Comparison of ENCODE assay signal across 25 mouse cellular contexts in the genomic region with DNA sequence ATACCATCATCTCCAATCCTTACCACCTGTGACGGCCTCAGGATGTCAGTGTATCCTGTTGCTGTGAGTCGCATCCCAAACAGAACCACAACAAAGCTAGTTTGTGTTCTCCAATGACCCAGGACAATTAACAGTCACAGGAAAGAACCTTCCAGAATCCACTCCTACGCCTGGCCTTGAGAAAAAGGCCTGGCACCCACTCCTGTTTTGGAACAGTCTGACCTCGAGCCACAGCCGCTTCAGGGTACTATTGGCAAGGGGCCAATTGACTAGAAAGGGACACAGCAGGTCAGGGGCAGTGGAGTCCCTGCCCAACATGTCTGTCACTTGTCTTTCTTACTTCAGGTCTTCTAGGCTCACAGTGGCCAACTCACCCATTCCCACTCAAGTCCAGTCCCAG. TPM values are rescaled to one million over a fixed set of nuclear protein-coding genes. Genes with fewer than 3 reads are reported as not detected.
DNase-seq lines count a peak whose midpoint lies in the region; ATAC-seq lines count a peak whose summit lies in the region.
"Had no signal": no experiment of that assay in that cellular context is flagged by ENCODE, and none has a peak within 500 bp of the region (broad histone marks: within the 10 kb centered on the region; RNA-seq: fewer than 3 reads in every experiment).

No protein-coding gene starts in this region.

- 90% methylated on average over 5 of the region's 5 CpGs for WGBS in liver, embryonic 13.5 days (ENCODE audit: insufficient replicate concordance)
- WGBS in midbrain, embryonic 13.5 days: 92% methylated on average over 5 of the region's 5 CpGs

- H3K27ac ChIP-seq in liver, embryonic 13.5 days: peak overlapping the region; percentile 47; the same call in 1 of the 2 replicates
- H3K27ac ChIP-seq in midbrain, embryonic 13.5 days: no peak overlapping the region
- H3K27ac ChIP-seq: embryonic facial prominence, embryonic 13.5 days; forebrain, embryonic 12.5 days; heart, embryonic 15.5 days; hindbrain, embryonic 15.5 days; intestine, embryonic 15.5 days; midbrain, embryonic 12.5 days had no signal

- peaks cover 52% of the 10 kb centered on the region for H3K4me1 ChIP-seq in liver, embryonic 13.5 days (replicated peaks)
- peaks cover 20% of the 10 kb centered on the region for H3K4me1 ChIP-seq in midbrain, embryonic 13.5 days (replicated peaks)

- no peak overlapping the region for H3K4me2 ChIP-seq in liver, embryonic 13.5 days
- no peak overlapping the region for H3K4me2 ChIP-seq in midbrain, embryonic 13.5 days (replicated peaks)
- H3K4me2 ChIP-seq: embryonic facial prominence, embryonic 13.5 days; forebrain, embryonic 12.5 days; heart, embryonic 15.5 days; hindbrain, embryonic 15.5 days; intestine, embryonic 15.5 days; liver, embryonic 11.5 days; midbrain, embryonic 12.5 days had no signal

- H3K36me3 ChIP-seq in liver, embryonic 13.5 days: peaks cover 99% of the 10 kb centered on the region
- peaks cover 17% of the 10 kb centered on the region for H3K36me3 ChIP-seq in midbrain, embryonic 13.5 days

- H3K9ac ChIP-seq in liver, embryonic 13.5 days: no peak overlapping the region
- H3K9ac ChIP-seq in midbrain, embryonic 13.5 days (replicated peaks): no peak overlapping the region
- H3K9ac ChIP-seq: embryonic facial prominence, embryonic 13.5 days; forebrain, embryonic 12.5 days; heart, embryonic 15.5 days; hindbrain, embryonic 15.5 days; intestine, embryonic 15.5 days; midbrain, embryonic 12.5 days had no signal

- no peak overlapping the region for H3K4me3 ChIP-seq in liver, embryonic 13.5 days (replicated peaks)
- no peak overlapping the region for H3K4me3 ChIP-seq in midbrain, embryonic 13.5 days (replicated peaks)
- H3K4me3 ChIP-seq: embryonic facial prominence, embryonic 13.5 days; erythroblast, embryonic 14.5 days; forebrain, embryonic 12.5 days; heart, embryonic 15.5 days; hindbrain, embryonic 15.5 days; intestine, embryonic 15.5 days; midbrain, embryonic 12.5 days had no signal

- no peaks in the 10 kb centered on the region for H3K27me3 ChIP-seq in liver, embryonic 13.5 days
- no peaks in the 10 kb centered on the region for H3K27me3 ChIP-seq in midbrain, embryonic 13.5 days
- H3K27me3 ChIP-seq: embryonic facial prominence, embryonic 13.5 days; forebrain, embryonic 12.5 days; heart, embryonic 15.5 days; hindbrain, embryonic 15.5 days; intestine, embryonic 15.5 days; midbrain, embryonic 12.5 days had no signal

- DNase-seq in cerebellum, adult 8-10 months: peak; percentile 16
- no peak for DNase-seq in cerebellum, postnatal 4 days (ENCODE audit: low spot score in 2 of 2)
- DNase-seq in liver, embryonic 13.5 days: no peak
- DNase-seq in liver: no peak
- DNase-seq in Muller cell, postnatal 12 days (ENCODE audit: inconsistent ontology term): peak; percentile 77
- peak; percentile 82 for DNase-seq in testis, postnatal 14 days (ENCODE audit: low spot score)
- DNase-seq: gastrocnemius, postnatal 25 days; heart, adult 18-20 months; heart, postnatal 4 days; kidney, adult 8-10 months; kidney, postnatal 14 days; layer of hippocampus, postnatal 36 days; lung, adult 18-20 months; right cerebral cortex, adult 18-20 months had no signal

- H3K9me3 ChIP-seq in liver, embryonic 13.5 days (replicated peaks): no peaks in the 10 kb centered on the region
- no peaks in the 10 kb centered on the region for H3K9me3 ChIP-seq in midbrain, embryonic 13.5 days
- H3K9me3 ChIP-seq: embryonic facial prominence, embryonic 13.5 days; forebrain, embryonic 12.5 days; heart, embryonic 15.5 days; hindbrain, embryonic 15.5 days; intestine, embryonic 15.5 days; midbrain, embryonic 12.5 days had no signal

- ATAC-seq in liver, embryonic 13.5 days (ENCODE audit: low read depth): no peak
- ATAC-seq in midbrain, embryonic 13.5 days: no peak
- ATAC-seq: intestine, embryonic 15.5 days had no signal

RNA-seq across cellular contexts. Expression of a gene that starts 14.6 kb away (rescaled TPM):
- 32.2 and 37.5 TPM in 2 replicates for polyA plus RNA-seq in liver, embryonic 13.5 days (2015; fragmentation: Nextera tagmentation; extraction: Ambion mirVana)
- polyA plus RNA-seq in midbrain, embryonic 13.5 days (2015; fragmentation: Nextera tagmentation; extraction: Ambion mirVana): 34.2 and 37.3 TPM in 2 replicates

RNA-seq across cellular contexts. Expression of a gene that starts 51.8 kb away (rescaled TPM):
- 0.88 and 1.1 TPM in 2 replicates for polyA plus RNA-seq in liver, embryonic 13.5 days (2015; fragmentation: Nextera tagmentation; extraction: Ambion mirVana)
- 0.12 and 0.53 TPM in 2 replicates for polyA plus RNA-seq in midbrain, embryonic 13.5 days (2015; fragmentation: Nextera tagmentation; extraction: Ambion mirVana)
- polyA plus RNA-seq: C2C12; embryonic facial prominence, embryonic 13.5 days; heart, embryonic 15.5 days; limb, embryonic 11.5 days had no signal

RNA-seq across cellular contexts. Expression of a gene that starts 56.7 kb away (rescaled TPM):
- polyA plus RNA-seq in liver, embryonic 13.5 days (2015; fragmentation: Nextera tagmentation; extraction: Ambion mirVana): 14.5 and 18.1 TPM in 2 replicates
- polyA plus RNA-seq in midbrain, embryonic 13.5 days (2015; fragmentation: Nextera tagmentation; extraction: Ambion mirVana): 59.0 and 62.4 TPM in 2 replicates

Comparison
In these comparisons a context has a peak if more than half of its experiments do, and no peak if none do; other contexts are left out.
1. DNase-seq: peak in cerebellum, adult 8-10 months (single experiment), Muller cell, postnatal 12 days (single experiment) and testis, postnatal 14 days (single experiment); none in cerebellum, postnatal 4 days (0 of 2), liver, embryonic 13.5 days (single experiment) and liver (single experiment).